Mouse (Mus musculus): ENCODE results near the gene Ebf3. TPM values are rescaled to one million over a fixed set of nuclear protein-coding genes. Genes with fewer than 3 reads are reported as not detected.

Gene Ebf3
- polyA plus RNA-seq, 1 experiment: 0.70 TPM

- 13% methylated on average over 20 of the region's 20 CpGs for WGBS
- peaks cover 93% of the 10 kb centered on the region for H3K27me3 ChIP-seq (ENCODE audit: control insufficient read depth, insufficient read depth, low read length)
These were observed 2.1 kb upstream of the Ebf3 start for GRCm38 (mm10) chr7:137316181-137316925.

GRCm38 (mm10) chr7:137315544-137315940 is 1.3 kb upstream of the Ebf3 start:
- H3K4me3 ChIP-seq (ENCODE audit: low read depth, low read length): no peak overlapping the region
- 9% methylated on average over 19 of the region's 19 CpGs for WGBS
- peaks cover 92% of the 10 kb centered on the region for H3K27me3 ChIP-seq (ENCODE audit: control insufficient read depth, insufficient read depth, low read length)
- no peaks in the 10 kb centered on the region for H3K36me3 ChIP-seq (ENCODE audit: control insufficient read depth, insufficient read depth, low read length)
- no peak overlapping the region for H3K27ac ChIP-seq (ENCODE audit: insufficient read depth, low read depth, low read length)
- TF ChIP-seq POLR2A (IDR thresholded peaks at IDR 0.05; ENCODE audit: low read depth, low read length): no peak
- no peak for TF ChIP-seq CTCF (IDR thresholded peaks at IDR 0.05; ENCODE audit: extremely low read depth, insufficient read length, insufficient replicate concordance, low read depth, low read length)
- H3K4me1 ChIP-seq (ENCODE audit: control insufficient read depth, insufficient read depth, insufficient read length, low read length): peaks cover 8% of the 10 kb centered on the region

More at GRCm38 (mm10) chr7:137316181-137316925, 2.1 kb upstream of the Ebf3 start:
- Histone ChIP-seq H3K36me3 (ENCODE audit: control insufficient read depth, insufficient read depth, low read length) (no peaks in the 10 kb centered on the region), H3K4me1 (ENCODE audit: control insufficient read depth, insufficient read depth, insufficient read length, low read length) (peaks cover 8% of the 10 kb centered on the region), H3K4me3 (ENCODE audit: low read depth, low read length) (no peak overlapping the region), H3K27ac (ENCODE audit: insufficient read depth, low read depth, low read length) (no peak overlapping the region)
- no peak for TF ChIP-seq POLR2A (IDR thresholded peaks at IDR 0.05; ENCODE audit: low read depth, low read length)
- no peak for TF ChIP-seq CTCF (IDR thresholded peaks at IDR 0.05; ENCODE audit: extremely low read depth, insufficient read length, insufficient replicate concordance, low read depth, low read length)

- peak overlapping the region; percentile 71 for H3K4me3 ChIP-seq (ENCODE audit: low read depth, low read length)
- TF ChIP-seq CTCF (IDR thresholded peaks at IDR 0.05; ENCODE audit: extremely low read depth, insufficient read length, insufficient replicate concordance, low read depth, low read length) (no peak), POLR2A (IDR thresholded peaks at IDR 0.05; ENCODE audit: low read depth, low read length) (no peak)
- H3K4me1 ChIP-seq (ENCODE audit: control insufficient read depth, insufficient read depth, insufficient read length, low read length): peaks cover 10% of the 10 kb centered on the region
- WGBS: 3% methylated on average over 48 of the region's 48 CpGs
- no peak overlapping the region for H3K27ac ChIP-seq (ENCODE audit: insufficient read depth, low read depth, low read length)
- H3K36me3 ChIP-seq (ENCODE audit: control insufficient read depth, insufficient read depth, low read length): no peaks in the 10 kb centered on the region
- H3K27me3 ChIP-seq (ENCODE audit: control insufficient read depth, insufficient read depth, low read length): peaks cover 93% of the 10 kb centered on the region
These were observed 682 bp upstream of the Ebf3 start for GRCm38 (mm10) chr7:137314710-137315543.

GRCm38 (mm10) chr7:137313183-137313903 is 902 bp downstream of the Ebf3 start:
- peak overlapping the region; percentile 71 for H3K4me3 ChIP-seq (ENCODE audit: low read depth, low read length)
- peaks cover 94% of the 10 kb centered on the region for H3K27me3 ChIP-seq (ENCODE audit: control insufficient read depth, insufficient read depth, low read length)
- no peaks in the 10 kb centered on the region for H3K36me3 ChIP-seq (ENCODE audit: control insufficient read depth, insufficient read depth, low read length)
- H3K27ac ChIP-seq (ENCODE audit: insufficient read depth, low read depth, low read length): no peak overlapping the region
- H3K4me1 ChIP-seq (ENCODE audit: control insufficient read depth, insufficient read depth, insufficient read length, low read length): peaks cover 10% of the 10 kb centered on the region
- TF ChIP-seq CTCF (IDR thresholded peaks at IDR 0.05; ENCODE audit: extremely low read depth, insufficient read length, insufficient replicate concordance, low read depth, low read length): no peak
- TF ChIP-seq POLR2A (IDR thresholded peaks at IDR 0.05; ENCODE audit: low read depth, low read length): no peak
- 1% methylated on average over 79 of the region's 79 CpGs for WGBS

- H3K27ac ChIP-seq (ENCODE audit: insufficient read depth, low read depth, low read length): no peak overlapping the region
- peaks cover 90% of the 10 kb centered on the region for H3K27me3 ChIP-seq (ENCODE audit: control insufficient read depth, insufficient read depth, low read length)
- no peak for TF ChIP-seq POLR2A (IDR thresholded peaks at IDR 0.05; ENCODE audit: low read depth, low read length)
- TF ChIP-seq CTCF (IDR thresholded peaks at IDR 0.05; ENCODE audit: extremely low read depth, insufficient read length, insufficient replicate concordance, low read depth, low read length): no peak
- H3K36me3 ChIP-seq (ENCODE audit: control insufficient read depth, insufficient read depth, low read length): no peaks in the 10 kb centered on the region
- H3K4me3 ChIP-seq (ENCODE audit: low read depth, low read length): peak overlapping the region; percentile 71
- 3% methylated on average over 10 of the region's 10 CpGs for WGBS
- H3K4me1 ChIP-seq (ENCODE audit: control insufficient read depth, insufficient read depth, insufficient read length, low read length): peaks cover 10% of the 10 kb centered on the region
These were observed 1.4 kb downstream of the Ebf3 start for GRCm38 (mm10) chr7:137312933-137313182.

- 14% methylated on average over 17 of the region's 17 CpGs for WGBS
- no peak overlapping the region for H3K4me3 ChIP-seq (ENCODE audit: low read depth, low read length)
- no peaks in the 10 kb centered on the region for H3K36me3 ChIP-seq (ENCODE audit: control insufficient read depth, insufficient read depth, low read length)
- peaks cover 10% of the 10 kb centered on the region for H3K4me1 ChIP-seq (ENCODE audit: control insufficient read depth, insufficient read depth, insufficient read length, low read length)
- H3K27me3 ChIP-seq (ENCODE audit: control insufficient read depth, insufficient read depth, low read length): peaks cover 89% of the 10 kb centered on the region
- no peak for TF ChIP-seq CTCF (IDR thresholded peaks at IDR 0.05; ENCODE audit: extremely low read depth, insufficient read length, insufficient replicate concordance, low read depth, low read length)
- H3K27ac ChIP-seq (ENCODE audit: insufficient read depth, low read depth, low read length): no peak overlapping the region
These were observed 1.9 kb downstream of the Ebf3 start for GRCm38 (mm10) chr7:137312166-137312932.

Measured in small intestine, adult 2 months (tissue).